Mouse (Mus musculus) MEL (cell line): ENCODE measurements around the gene Col24a1. TPM values are rescaled to one million over a fixed set of nuclear protein-coding genes. Genes with fewer than 3 reads are reported as not detected.

Source experiments
- DNase-seq: peaks from one replicate; pipeline ENCODE4 v3.0.0; 2011; ENCODE audit warnings: low read depth, low spot score
- H3K27ac ChIP-seq: 2 replicates; pipeline ENCODE4 v1.5.1; 2012; ENCODE audit warnings: low read depth, mild to moderate bottlenecking, control low read depth, low read length, moderate library complexity; ENCODE audit not compliant: control insufficient read depth
- H3K27me3 ChIP-seq, 2 experiments: fragments of 150-350 bp in 1 of 2; sonication (generic) in 1 of 2; 2 replicates each; pipeline ENCODE4 v1.6.1; 2012; ENCODE audit warnings: low read length in 2 of 2, mild to moderate bottlenecking in 2 of 2, improper control_type of control experiment in 1 of 2, moderate library complexity in 1 of 2; ENCODE audit not compliant: insufficient read depth in 2 of 2, control insufficient read depth in 1 of 2
- H3K36me3 ChIP-seq, 2 experiments: 2 replicates each; pipeline ENCODE4 v1.6.1; 2012 to 2014; ENCODE audit warnings: low read length in 2 of 2, improper control_type of control experiment in 1 of 2, inconsistent platforms in 1 of 2, mild to moderate bottlenecking in 1 of 2; ENCODE audit not compliant: insufficient read depth in 2 of 2, control insufficient read depth in 1 of 2
- H3K4me1 ChIP-seq, 2 experiments: fragments of 150-350 bp in 1 of 2; sonication (generic) in 1 of 2; 2 replicates each; pipeline ENCODE4 v1.6.1; 2012; ENCODE audit warnings: low read length in 2 of 2, improper control_type of control experiment in 1 of 2, mild to moderate bottlenecking in 1 of 2; ENCODE audit not compliant: insufficient read depth in 2 of 2, control insufficient read depth in 1 of 2
- H3K4me3 ChIP-seq, 2 experiments: fragments of 150-350 bp in 1 of 2; sonication (generic) in 1 of 2; 2 replicates each; pipeline ENCODE4 v1.5.1; 2012; ENCODE audit warnings: low read depth in 2 of 2, low read length in 2 of 2, mild to moderate bottlenecking in 2 of 2, moderate library complexity in 2 of 2, control low read depth in 1 of 2, improper control_type of control experiment in 1 of 2; ENCODE audit not compliant: control insufficient read depth in 1 of 2, insufficient read depth in 1 of 2
- H3K79me2 ChIP-seq: 2 replicates; pipeline ENCODE4 v1.6.1; 2012; ENCODE audit warnings: mild to moderate bottlenecking, low read length, moderate library complexity; ENCODE audit not compliant: control insufficient read depth, poor library complexity, insufficient read depth
- H3K9ac ChIP-seq: 2 replicates; pipeline ENCODE4 v1.6.1; 2012; ENCODE audit warnings: low read depth, mild to moderate bottlenecking, control low read depth, low read length, moderate library complexity; ENCODE audit not compliant: control insufficient read depth, poor library complexity, severe bottlenecking
- H3K9me3 ChIP-seq: fragments of 150-350 bp; sonication (generic); replicated peaks from 2 replicates; pipeline ENCODE4 v1.6.1; 2012; ENCODE audit warnings: mild to moderate bottlenecking, low read length, improper control_type of control experiment, moderate library complexity; ENCODE audit not compliant: insufficient read depth
- BHLHE40 ChIP-seq: IDR thresholded peaks from 2 replicates; pipeline ENCODE4 v1.6.1; 2012; ENCODE audit warnings: low read depth, mild to moderate bottlenecking, inconsistent platforms, low read length, improper control_type of control experiment, borderline replicate concordance
- CHD1 ChIP-seq: IDR thresholded peaks from 2 replicates; pipeline ENCODE4 v1.6.1; 2012; ENCODE audit warnings: low read depth, mild to moderate bottlenecking, inconsistent platforms, low read length, improper control_type of control experiment
- CHD2 ChIP-seq: IDR thresholded peaks from 2 replicates; pipeline ENCODE4 v1.6.1; 2011; ENCODE audit warnings: low read length, improper control_type of control experiment
- CTCF ChIP-seq, 3 experiments: IDR thresholded peaks in 2 of 3; conservative IDR thresholded peaks in 1 of 3; 2 replicates each; pipeline ENCODE4 v1.5.1; 2011 to 2012; ENCODE audit warnings: low read length in 3 of 3, low read depth in 2 of 3, mild to moderate bottlenecking in 2 of 3, improper control_type of control experiment in 1 of 3, inconsistent platforms in 1 of 3, mixed read lengths in 1 of 3, moderate library complexity in 1 of 3; ENCODE audit not compliant: control insufficient read depth in 1 of 3, insufficient read depth in 1 of 3, poor library complexity in 1 of 3, severe bottlenecking in 1 of 3
- E2F4 ChIP-seq: IDR thresholded peaks from 2 replicates; pipeline ENCODE4 v1.6.1; 2011; ENCODE audit warnings: low read depth, low read length, improper control_type of control experiment, borderline replicate concordance
- ELF1 ChIP-seq: IDR thresholded peaks from 2 replicates; pipeline ENCODE4 v1.6.1; 2014; ENCODE audit warnings: low read depth, mild to moderate bottlenecking, inconsistent platforms, low read length, improper control_type of control experiment, moderate library complexity
- EP300 ChIP-seq, 2 experiments: IDR thresholded peaks; 2 replicates each; pipeline ENCODE4 v1.6.1; 2011; ENCODE audit warnings: improper control_type of control experiment in 2 of 2, low read length in 2 of 2, low read depth in 1 of 2, mild to moderate bottlenecking in 1 of 2
- GABPA ChIP-seq: IDR thresholded peaks from 2 replicates; pipeline ENCODE4 v1.6.1; 2012; ENCODE audit warnings: low read depth, mild to moderate bottlenecking, inconsistent platforms, low read length, improper control_type of control experiment, moderate library complexity
- KAT2A ChIP-seq: conservative IDR thresholded peaks from 2 replicates; pipeline ENCODE4 v1.6.1; 2012; ENCODE audit warnings: low read depth, low read length, improper control_type of control experiment, inconsistent platforms
- MAFK ChIP-seq: IDR thresholded peaks from 2 replicates; pipeline ENCODE4 v1.6.1; 2011; ENCODE audit warnings: low read depth, mild to moderate bottlenecking, low read length, improper control_type of control experiment, borderline replicate concordance
- MEF2A ChIP-seq: IDR thresholded peaks from 2 replicates; pipeline ENCODE4 v1.6.1; 2014; ENCODE audit warnings: low read depth, mild to moderate bottlenecking, inconsistent platforms, low read length, improper control_type of control experiment; ENCODE audit not compliant: poor library complexity, insufficient replicate concordance, severe bottlenecking; ENCODE audit errors: extremely low read depth
- MXI1 ChIP-seq: IDR thresholded peaks from 2 replicates; pipeline ENCODE4 v1.6.1; 2011; ENCODE audit warnings: mild to moderate bottlenecking, low read depth, low read length, improper control_type of control experiment
- MYB ChIP-seq: IDR thresholded peaks from 2 replicates; pipeline ENCODE4 v1.6.1; 2011; ENCODE audit warnings: mild to moderate bottlenecking, low read depth, low read length, improper control_type of control experiment
- MYC ChIP-seq: IDR thresholded peaks from 2 replicates; pipeline ENCODE4 v1.6.1; 2011; ENCODE audit warnings: low read depth, mild to moderate bottlenecking, low read length, improper control_type of control experiment, moderate library complexity
- POLR2A ChIP-seq, 2 experiments: IDR thresholded peaks; 2 replicates each; pipeline ENCODE4 v1.6.1; 2011 to 2012; ENCODE audit warnings: low read length in 2 of 2, mild to moderate bottlenecking in 2 of 2, control low read depth in 1 of 2, improper control_type of control experiment in 1 of 2, low read depth in 1 of 2, moderate library complexity in 1 of 2; ENCODE audit not compliant: control insufficient read depth in 1 of 2, insufficient read depth in 1 of 2, poor library complexity in 1 of 2
- POLR2AphosphoS2 ChIP-seq: IDR thresholded peaks from 2 replicates; pipeline ENCODE4 v1.6.1; 2011; ENCODE audit warnings: low read length, improper control_type of control experiment
- RCOR1 ChIP-seq: IDR thresholded peaks from 2 replicates; pipeline ENCODE4 v1.6.1; 2012; ENCODE audit warnings: low read depth, mild to moderate bottlenecking, inconsistent platforms, low read length, improper control_type of control experiment
- SMC3 ChIP-seq: IDR thresholded peaks from 2 replicates; pipeline ENCODE4 v1.6.1; 2011; ENCODE audit warnings: low read depth, low read length, improper control_type of control experiment
- TAL1 ChIP-seq: IDR thresholded peaks from 2 replicates; pipeline ENCODE4 v1.6.1; 2012; ENCODE audit warnings: mild to moderate bottlenecking, inconsistent platforms, low read length, moderate library complexity, mixed read lengths
- TBP ChIP-seq: IDR thresholded peaks from 2 replicates; pipeline ENCODE4 v1.8.0; 2011; ENCODE audit warnings: low read depth, low read length, improper control_type of control experiment
- TCF12 ChIP-seq: IDR thresholded peaks from 2 replicates; pipeline ENCODE4 v1.6.1; 2014; ENCODE audit warnings: low read depth, mild to moderate bottlenecking, inconsistent platforms, low read length, improper control_type of control experiment, moderate library complexity
- UBTF ChIP-seq: IDR thresholded peaks from 2 replicates; pipeline ENCODE4 v1.6.1; 2012; ENCODE audit warnings: low read depth, mild to moderate bottlenecking, inconsistent platforms, low read length, improper control_type of control experiment, moderate library complexity, borderline replicate concordance; ENCODE audit not compliant: insufficient read depth
- USF1 ChIP-seq: IDR thresholded peaks from 2 replicates; pipeline ENCODE4 v1.6.1; 2014; ENCODE audit warnings: low read depth, mild to moderate bottlenecking, inconsistent platforms, low read length, improper control_type of control experiment, moderate library complexity
- USF2 ChIP-seq, 2 experiments: IDR thresholded peaks; 2 replicates each; pipeline ENCODE4 v1.6.1; 2011 to 2012; ENCODE audit warnings: improper control_type of control experiment in 2 of 2, low read length in 2 of 2, borderline replicate concordance in 1 of 2, inconsistent platforms in 1 of 2, low read depth in 1 of 2, mild to moderate bottlenecking in 1 of 2; ENCODE audit not compliant: insufficient read depth in 1 of 2
- ZMIZ1 ChIP-seq: IDR thresholded peaks from 2 replicates; pipeline ENCODE4 v1.6.1; 2012; ENCODE audit warnings: low read depth, mild to moderate bottlenecking, inconsistent platforms, low read length, improper control_type of control experiment, moderate library complexity
- ZNF384 ChIP-seq: IDR thresholded peaks from 2 replicates; pipeline ENCODE4 v1.6.1; 2012; ENCODE audit warnings: low read depth, mild to moderate bottlenecking, inconsistent platforms, low read length, improper control_type of control experiment
- polyA plus RNA-seq, 2 experiments: library from polyadenylated mRNA; stranded (reverse) in 1 of 2; unstranded in 1 of 2; fragments of >175 nt in 1 of 2; fragments of >200 nt in 1 of 2; gene quantifications; 2 replicates each; pipeline versions ENCODE4 v1.2.1 to v1.2.4; 2012; ENCODE audit warnings: low replicate concordance in 2 of 2, low read depth in 1 of 2; ENCODE audit not compliant: insufficient read length in 2 of 2, insufficient read depth in 1 of 2, missing spikeins in 1 of 2
- total RNA-seq: library from RNA; depleted of rRNA; stranded (reverse); fragments of 300-350 nt; gene quantifications from 2 replicates; pipeline ENCODE4 v1.2.3, GENCODE M21; 2012

The Col24a1 gene
- total and polyA plus RNA-seq, 3 experiments, result not detected

DNA sequence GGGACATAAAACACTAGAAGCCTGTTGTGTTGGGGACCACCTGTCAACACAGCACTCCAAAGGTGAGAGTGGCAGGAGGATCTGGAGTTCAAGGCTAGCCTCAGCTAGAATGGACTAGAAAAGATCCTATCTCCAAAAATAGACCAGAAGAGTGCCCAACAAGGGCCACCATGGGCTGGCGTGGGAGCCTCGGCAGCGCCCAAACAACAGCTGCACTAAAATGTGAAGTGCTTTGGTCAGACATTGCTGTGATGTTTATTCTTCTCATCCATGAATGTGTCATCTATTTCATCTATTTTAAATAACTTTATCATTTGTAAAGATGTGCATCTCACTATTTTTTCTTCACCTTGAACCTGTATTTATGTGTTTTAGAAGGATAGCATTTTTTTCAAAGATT, 122.1 kb downstream of the Col24a1 start:
- no peaks in the 10 kb centered on the region for H3K36me3 ChIP-seq
- DNase-seq, result no peak
- no peaks in the 10 kb centered on the region for H3K9me3 ChIP-seq
- H3K79me2 ChIP-seq, result no peaks in the 10 kb centered on the region
- H3K27me3 ChIP-seq, result no peaks in the 10 kb centered on the region; a peak in 2 of 4 replicates
- TF ChIP-seq EP300 (IDR thresholded peaks at IDR 0.05; ENCODE audit: low read depth in 1 of 2, low read length in 2 of 2) (no peak), E2F4 (no peak), MYB (no peak), ZNF384 (no peak), POLR2AphosphoS2 (no peak), CHD1 (no peak), SMC3 (no peak), ELF1 (no peak), MXI1 (no peak), RCOR1 (no peak), MAFK (no peak), POLR2A (IDR thresholded peaks at IDR 0.05; ENCODE audit: control insufficient read depth in 1 of 2, insufficient read depth in 1 of 2, low read depth in 1 of 2, low read length in 2 of 2, poor library complexity in 1 of 2) (no peak), TAL1 (no peak), TBP (no peak), USF1 (no peak), ZMIZ1 (no peak), BHLHE40 (no peak)
- H3K9ac ChIP-seq, result no peak overlapping the region
- no peak overlapping the region for H3K27ac ChIP-seq
- H3K4me1 ChIP-seq, result no peaks in the 10 kb centered on the region
- H3K4me3 ChIP-seq, result no peak overlapping the region

DNA sequence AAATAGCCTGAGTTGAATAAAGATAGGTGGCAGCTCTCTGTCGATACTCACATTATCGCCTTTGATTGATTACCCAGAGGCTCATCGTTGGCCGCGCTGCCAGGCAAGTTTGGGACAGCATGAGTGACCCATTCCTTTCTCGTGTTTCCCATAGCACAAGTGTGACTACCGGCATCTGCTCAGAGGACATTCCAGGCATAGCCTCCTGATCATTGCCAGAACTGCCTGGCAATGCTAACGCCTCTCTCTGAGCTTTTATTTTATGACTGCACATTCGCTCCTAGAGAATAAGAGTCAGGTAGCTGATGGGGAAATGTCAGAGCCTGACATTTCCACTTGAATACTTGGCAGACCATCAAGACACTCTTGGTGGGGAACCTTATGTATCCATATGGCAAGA, 125.5 kb downstream of the Col24a1 start:
- TF ChIP-seq RCOR1, result no peak
- no peak for TF ChIP-seq BHLHE40
- TF ChIP-seq E2F4, result no peak
- TF ChIP-seq USF2 (IDR thresholded peaks at IDR 0.05; ENCODE audit: borderline replicate concordance in 1 of 2, insufficient read depth in 1 of 2, low read depth in 1 of 2, low read length in 2 of 2), result no peak
- no peak for TF ChIP-seq SMC3
- no peak for TF ChIP-seq MYB
- no peak for TF ChIP-seq CHD2
- no peak for TF ChIP-seq KAT2A
- TF ChIP-seq ZNF384, result no peak
- no peak for TF ChIP-seq TAL1
- no peak for TF ChIP-seq TCF12
- TF ChIP-seq UBTF, result no peak
- no peak for TF ChIP-seq MYC
- TF ChIP-seq MEF2A, result no peak
- TF ChIP-seq ZMIZ1, result no peak
- TF ChIP-seq GABPA, result no peak
- no peak for TF ChIP-seq CTCF (IDR thresholded peaks at IDR 0.05 in 2 of 3, conservative IDR thresholded peaks at IDR 0.05 in 1 of 3; ENCODE audit: control insufficient read depth in 1 of 3, insufficient read depth in 1 of 3, low read depth in 2 of 3, low read length in 3 of 3, poor library complexity in 1 of 3, severe bottlenecking in 1 of 3)
- H3K9ac ChIP-seq, result no peak overlapping the region
- no peak overlapping the region for H3K27ac ChIP-seq
- no peaks in the 10 kb centered on the region for H3K4me1 ChIP-seq
- no peaks in the 10 kb centered on the region for H3K79me2 ChIP-seq
- DNase-seq, result no peak
- H3K36me3 ChIP-seq, result no peaks in the 10 kb centered on the region
- H3K27me3 ChIP-seq, result no peaks in the 10 kb centered on the region; a peak in 2 of 4 replicates
- H3K9me3 ChIP-seq, result no peaks in the 10 kb centered on the region
- no peak overlapping the region for H3K4me3 ChIP-seq
